Mouse (Mus musculus): ENCODE results near the gene Phlda1.

The Phlda1 gene

DNA sequence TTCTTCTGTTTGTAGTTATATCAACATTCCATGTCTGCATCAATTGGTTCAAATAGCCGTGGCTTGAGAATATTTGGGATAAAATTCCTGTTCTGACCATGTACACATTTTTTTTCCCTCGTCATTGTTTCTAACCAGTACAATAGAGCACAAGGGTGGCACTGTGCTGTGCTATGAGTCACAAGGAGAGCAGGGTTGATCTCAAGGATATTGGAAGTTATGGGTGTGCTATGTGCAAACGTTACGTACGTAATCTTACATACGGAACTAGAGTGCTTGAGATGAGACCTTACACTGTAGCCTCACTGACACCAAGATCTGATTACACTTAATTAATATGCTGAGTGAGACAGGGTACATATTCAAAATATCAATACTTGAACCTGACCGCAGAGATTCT is 21.5 kb downstream of the Phlda1 start:
- no peak for DNase-seq (ENCODE audit: low read depth, low spot score)

DNA sequence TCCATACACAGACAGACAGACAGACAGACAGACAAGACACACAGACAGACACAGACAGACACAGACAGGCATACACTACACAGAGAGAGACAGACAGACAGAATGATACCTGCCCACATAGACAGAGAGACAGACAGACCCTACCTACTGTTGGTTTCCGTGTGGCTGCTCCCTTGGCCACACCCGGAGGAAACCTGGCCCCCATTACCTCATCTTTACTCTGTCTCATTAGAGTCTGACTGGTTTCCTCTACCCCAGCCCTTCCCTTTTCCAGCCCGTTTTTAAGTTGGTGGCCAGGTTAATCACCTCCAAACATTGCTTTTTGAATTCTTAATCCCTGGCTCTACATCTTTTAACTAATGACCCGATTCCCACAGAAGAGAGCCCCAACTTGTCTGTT is 22.2 kb downstream of the Phlda1 start:
- no peak for DNase-seq (ENCODE audit: low read depth, low spot score)

DNA sequence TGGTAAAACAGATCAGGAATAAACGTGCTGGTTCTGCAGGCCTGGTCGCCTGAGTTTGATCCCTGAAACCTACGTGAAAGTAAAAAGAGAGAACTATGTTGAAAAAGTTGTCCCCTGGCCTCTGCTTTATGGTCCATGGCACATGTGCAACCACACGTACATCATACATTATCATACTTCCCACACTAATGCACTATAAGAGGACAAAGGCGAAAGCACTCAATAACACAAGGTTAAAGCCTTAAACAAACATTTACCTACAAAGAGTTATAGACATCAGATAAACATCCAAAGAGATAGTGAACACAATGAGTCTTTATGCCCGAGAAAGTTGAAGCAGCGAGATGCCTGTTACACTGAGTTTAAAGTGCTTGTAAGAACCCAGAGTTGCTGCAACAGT is 24.3 kb downstream of the Phlda1 start:
- no peak for DNase-seq (ENCODE audit: low read depth, low spot score)

DNA sequence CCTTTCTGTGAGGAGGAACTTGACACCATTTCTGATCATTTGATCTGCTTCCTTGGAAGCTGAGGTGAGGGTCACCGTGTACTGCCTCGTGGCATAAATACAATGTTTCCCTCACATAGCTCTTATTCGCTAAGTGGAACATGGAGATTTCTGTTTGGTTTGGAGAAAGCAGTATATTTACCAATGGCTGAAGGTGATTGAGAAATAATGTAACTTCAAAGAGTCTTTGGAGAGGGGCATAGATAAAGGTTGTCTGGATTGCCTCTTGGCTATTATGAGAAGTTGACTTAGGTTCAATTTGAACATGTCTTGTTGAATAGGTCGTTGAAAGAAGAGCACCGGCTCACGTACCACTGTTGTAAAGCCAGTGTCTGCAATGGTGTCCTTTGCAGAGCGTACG is 28.6 kb downstream of the Phlda1 start:
- DNase-seq (ENCODE audit: low read depth, low spot score), result no peak

DNA sequence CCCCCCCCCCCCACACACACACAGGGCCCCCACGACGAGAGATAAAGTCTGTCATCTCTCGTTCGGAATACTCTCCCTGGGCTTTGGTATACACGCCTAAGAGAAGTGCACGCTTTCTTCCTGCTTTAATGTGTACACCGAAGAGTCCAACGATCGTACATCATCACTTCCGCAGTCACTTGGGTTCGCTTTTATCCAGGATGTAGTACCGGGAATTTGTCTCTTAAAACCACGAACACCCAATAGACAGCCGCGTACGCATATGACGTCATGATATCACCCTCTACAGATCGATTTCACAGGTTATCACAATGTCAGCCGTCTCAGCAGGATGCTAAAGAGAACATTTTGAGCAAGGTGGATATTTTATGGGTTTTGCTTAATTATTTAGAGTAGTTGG is 31.3 kb downstream of the Phlda1 start:
- DNase-seq (ENCODE audit: low read depth, low spot score), result no peak

DNA sequence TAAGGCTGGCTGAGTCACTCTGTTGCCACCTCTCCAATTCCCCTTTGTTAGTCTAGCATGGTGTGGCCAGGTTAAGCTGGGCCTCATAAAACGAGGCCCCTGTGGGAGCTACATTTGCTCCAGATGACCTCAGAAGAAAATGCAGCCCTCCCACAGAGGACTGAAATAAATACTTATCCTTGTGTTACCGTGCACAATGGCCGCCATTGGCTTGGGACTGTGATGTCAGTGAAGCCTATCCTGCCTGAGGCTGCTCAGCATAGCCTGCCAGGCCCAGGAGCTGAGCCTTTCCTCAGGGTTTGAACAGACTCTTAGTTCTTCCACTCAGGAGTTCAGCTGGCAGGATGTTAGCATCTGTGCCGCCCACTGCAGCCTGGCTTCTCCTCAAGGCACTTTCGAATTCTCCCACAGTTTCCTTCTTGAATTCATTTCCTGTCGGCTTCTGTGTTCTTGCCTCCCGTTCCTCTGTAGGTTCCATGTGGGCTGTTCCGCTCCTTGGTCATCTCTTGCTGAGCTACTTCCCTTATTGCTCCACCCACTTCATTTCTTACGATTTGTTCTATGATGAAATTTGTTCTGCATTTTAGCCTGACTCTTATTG is 33.7 kb downstream of the Phlda1 start:
- no peak for DNase-seq (ENCODE audit: low read depth, low spot score)

DNA sequence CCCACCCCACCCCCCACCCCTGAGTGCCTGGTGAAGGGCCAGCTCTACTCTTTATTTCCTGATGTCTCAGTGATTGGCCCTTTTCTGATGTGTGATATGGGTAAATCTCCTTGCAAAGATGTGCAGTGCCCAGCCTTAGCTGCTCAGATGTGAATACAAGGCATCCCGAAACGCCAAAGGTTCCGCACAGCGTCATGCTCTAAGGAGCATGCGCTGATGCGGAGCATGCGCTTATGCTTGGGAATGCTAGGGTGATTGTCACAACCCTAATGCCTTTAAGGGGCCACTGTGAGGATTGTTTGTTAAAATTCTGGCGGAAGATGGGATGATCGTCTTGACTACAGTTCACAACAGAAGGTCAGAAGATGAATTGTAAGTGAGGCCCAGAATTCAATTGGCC is 34.6 kb downstream of the Phlda1 start:
- DNase-seq (ENCODE audit: low read depth, low spot score), result no peak

DNA sequence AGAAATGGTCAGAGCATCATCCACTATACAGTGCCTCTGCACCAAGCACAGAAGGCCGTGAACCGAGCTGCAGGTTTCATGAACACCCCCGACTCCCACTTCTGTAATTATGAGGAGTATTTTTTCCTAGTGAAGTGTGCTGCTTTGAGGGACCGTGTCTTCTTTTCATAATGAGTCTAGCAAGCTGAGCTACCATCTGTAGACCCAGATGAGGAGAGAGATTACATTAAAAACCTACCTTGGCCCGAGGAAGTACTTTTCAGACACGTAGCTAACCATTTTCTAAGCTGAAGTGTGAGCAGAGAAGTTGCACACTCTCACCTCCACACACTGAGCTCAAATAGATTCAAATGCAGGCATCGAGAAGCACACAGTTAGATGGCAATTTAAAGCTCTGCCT is 37.0 kb downstream of the Phlda1 start:
- DNase-seq (ENCODE audit: low read depth, low spot score), result no peak

DNA sequence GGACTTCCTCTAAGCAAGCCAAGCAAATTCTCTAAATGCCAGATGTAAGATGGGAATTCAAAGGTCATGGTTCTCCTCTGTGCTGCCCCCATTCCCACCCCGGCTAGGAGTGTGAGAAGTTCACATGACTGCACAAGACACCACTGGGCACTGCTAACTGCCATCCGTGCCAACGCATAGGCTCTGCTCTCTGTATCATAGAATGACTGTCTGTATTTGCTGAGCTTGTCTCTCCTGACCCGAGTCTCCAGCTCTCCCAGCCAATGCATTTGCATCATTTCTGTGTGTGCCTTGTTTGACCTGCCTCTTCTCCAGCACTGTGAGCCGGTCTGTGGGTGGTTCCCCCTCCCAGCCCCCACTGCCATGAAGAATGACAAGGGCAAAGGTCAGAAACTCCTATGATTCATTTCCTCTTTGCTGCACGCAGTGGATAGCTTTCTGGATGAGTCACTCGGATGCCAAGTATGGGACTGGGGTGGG is 37.7 kb downstream of the Phlda1 start:
- DNase-seq (ENCODE audit: low read depth, low spot score), result no peak

DNA sequence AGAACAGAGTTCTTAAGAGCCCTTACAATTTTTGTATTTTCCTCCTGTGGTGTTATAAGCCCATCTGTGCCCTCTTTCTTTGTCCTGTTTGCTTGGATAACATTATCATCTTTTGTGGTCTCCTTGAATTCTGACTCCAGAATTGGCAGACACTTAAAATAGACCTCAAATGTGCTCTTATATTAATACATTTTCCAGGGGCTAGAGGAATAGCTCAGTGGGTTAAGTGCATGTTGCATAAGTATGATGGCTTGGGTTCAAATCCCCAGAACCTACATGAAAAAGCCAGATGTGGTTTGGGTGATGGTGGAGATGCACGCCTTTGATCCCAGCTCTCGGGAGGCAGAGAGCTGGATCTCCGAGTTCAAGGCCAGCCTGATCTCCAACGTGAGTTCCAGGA is 38.2 kb downstream of the Phlda1 start:
- DNase-seq (ENCODE audit: low read depth, low spot score), result no peak

DNA sequence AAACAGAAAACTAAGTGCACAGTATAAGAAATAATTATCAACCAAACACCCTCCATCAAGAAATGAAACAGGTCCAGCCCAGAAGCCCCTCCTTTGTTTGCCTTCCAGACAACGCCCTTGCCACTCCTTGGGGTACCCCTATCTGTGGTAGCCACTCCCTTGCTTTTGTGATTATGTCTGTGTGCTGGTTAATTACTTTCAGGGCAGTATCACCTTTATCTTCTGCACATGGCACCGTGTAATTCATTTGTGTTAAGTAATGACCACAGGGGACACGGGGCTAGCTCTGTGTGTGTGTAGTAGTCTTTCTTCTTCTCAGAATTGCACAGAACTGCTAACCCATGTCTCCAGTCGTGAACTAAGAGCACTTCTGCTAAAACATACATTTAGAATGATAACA is 39.6 kb downstream of the Phlda1 start:
- DNase-seq (ENCODE audit: low read depth, low spot score), result no peak

DNA sequence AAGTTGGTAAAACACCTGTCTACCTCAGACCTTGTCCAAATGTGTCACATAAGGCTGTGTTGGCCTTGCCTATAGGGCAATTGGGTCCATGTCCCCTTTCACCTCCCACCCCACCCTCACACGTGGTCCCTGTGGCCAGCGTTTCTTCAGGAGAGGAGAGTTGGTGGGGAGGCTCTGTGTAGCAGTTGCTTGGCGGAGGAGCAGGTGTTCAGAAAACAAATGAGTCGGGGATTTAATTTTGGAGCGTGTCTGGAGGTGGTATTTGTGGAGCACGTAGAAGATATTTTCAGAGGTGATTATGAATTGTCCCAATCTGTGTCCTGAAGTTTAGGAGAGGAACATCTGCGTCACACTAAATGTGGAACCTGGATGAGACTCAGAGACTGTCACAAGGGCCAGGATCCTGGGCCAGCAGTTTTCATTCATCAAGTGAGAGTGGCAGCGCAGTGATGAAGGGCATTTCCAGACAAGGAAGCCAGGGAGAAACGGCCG is 41.8 kb downstream of the Phlda1 start:
- DNase-seq (ENCODE audit: low read depth, low spot score), result no peak

DNA sequence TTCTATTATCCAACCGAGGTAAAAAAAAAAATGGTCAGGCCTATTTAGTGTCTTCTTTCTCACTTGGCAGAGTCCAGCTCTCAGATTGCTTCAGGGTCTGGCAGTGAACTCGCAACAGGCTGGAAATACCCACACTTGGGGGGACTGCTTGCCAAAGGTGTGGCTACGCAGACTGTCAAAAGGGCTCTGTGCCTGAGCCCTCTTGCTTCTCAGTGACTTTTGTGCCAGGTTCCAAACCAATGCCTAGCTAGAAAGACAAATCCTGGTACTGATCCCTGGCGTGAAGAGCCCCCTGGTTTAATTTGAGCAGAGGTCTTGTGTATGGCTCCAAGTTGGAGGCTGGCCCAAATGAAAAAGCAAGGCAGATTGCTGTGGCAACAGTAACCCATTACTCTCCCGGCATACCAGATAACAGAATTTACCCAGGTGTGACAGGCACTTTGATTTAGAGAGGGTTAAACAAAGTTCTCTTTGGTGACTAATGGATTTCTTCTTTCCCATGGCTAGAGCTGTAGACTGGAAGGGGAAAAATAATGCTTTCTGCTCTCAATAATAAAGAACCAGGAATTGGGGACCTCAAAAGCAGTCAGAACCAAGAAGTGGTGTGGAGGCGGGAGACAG is 44.1 kb downstream of the Phlda1 start:
- DNase-seq (ENCODE audit: low read depth, low spot score), result no peak

DNA sequence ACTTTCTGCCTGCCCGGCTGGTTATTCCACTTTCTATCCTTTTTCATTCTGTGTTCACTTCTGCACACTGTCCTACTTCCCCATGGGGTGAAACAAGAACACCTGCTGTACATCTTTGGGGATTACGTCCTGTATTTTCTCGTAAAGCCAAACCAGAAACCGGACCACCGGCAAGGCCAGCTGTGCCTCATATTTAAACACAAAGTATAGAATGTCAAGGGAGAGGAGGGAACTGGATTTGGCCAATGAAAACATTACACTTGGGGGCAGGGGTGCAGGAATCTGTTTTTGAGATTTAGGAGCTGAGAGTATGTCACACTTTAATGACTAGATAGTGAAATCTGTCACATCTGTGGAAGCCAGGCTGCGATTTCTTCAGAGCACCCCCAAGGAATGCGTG is 47.6 kb downstream of the Phlda1 start:
- no peak for DNase-seq (ENCODE audit: low read depth, low spot score)

DNA sequence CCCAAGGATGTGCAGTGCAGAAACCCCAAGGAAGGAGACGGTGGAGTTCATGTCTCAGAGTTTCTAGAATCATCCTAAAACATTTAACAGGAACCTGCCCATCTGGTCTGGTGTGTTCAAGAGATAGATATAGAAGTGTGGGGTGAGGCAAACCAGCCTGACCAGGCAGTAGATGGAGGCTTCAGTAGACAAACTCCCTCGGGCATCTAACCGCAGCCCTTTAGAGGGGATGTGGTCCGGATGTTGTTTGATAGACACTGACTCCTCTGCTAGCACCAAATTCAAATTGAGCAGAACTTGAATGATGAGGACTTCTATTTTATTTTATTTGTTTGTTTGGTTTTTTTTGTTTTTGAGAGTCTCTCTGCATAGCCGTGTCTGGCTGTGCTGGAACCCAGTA is 48.6 kb downstream of the Phlda1 start:
- DNase-seq (ENCODE audit: low read depth, low spot score), result no peak

DNA sequence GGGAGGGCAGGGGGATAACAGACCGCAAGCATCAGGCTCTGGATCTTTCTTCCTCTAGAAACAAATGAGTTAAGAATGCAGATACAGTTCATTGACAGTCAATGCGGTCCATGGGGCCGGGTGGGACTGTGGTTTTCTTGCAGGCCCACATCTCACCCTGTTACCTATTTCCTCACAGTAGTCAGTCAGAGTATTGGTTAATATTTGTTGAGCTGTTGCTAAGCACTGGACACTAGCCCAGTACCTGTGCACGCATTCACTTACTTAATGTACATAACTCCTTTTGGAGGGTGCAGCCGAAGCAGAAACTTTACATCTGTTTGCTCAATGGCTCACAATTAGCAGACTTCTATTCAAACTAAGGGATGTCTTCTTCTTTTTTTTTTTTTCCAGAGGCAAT is 52.1 kb downstream of the Phlda1 start:
- no peak for DNase-seq (ENCODE audit: low read depth, low spot score)

All from retina, postnatal 7 days (tissue).